Mouse (Mus musculus) c-Kit-positive CD71-negative TER-119-negative erythroid progenitor cells, embryonic 14.5 days (primary cell): ENCODE data around the gene Ndufb10.
"Not testable (repeated sequence)": the region's sequence is repeated elsewhere in the genome, so short reads cannot be mapped to it uniquely, and the experiment has no call there.

Source experiments
- DNase-seq: peaks from one replicate; pipeline ENCODE4 v3.0.0-alpha.2; 2013; ENCODE audit warnings: low read depth

Gene Ndufb10

DNA sequence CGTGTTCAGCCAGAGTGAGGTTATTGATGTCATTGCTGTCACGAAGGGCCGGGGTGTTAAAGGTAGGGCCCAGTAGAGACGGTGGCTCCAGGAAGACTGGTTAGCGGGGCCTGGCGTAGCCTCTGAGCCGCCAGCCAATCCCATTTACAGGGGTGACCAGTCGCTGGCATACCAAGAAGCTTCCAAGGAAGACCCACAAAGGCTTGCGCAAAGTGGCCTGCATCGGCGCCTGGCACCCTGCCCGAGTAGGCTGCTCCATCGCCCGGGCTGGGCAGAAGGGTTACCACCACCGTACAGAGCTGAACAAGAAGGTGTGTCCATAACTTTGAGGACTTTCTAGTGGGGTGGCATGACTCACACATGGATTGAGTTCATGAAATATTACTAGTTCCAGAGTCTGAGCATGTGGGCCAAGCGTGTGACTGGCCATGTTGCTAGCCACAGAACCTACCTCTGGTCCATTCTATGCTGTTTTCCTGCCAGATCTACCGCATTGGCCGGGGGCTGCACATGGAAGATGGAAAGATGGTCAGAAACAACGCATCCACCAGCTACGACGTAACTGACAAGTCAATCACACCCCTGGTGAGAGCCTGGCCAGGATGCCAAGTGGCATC, 9.3 kb upstream of the Ndufb10 start:
- no peak for DNase-seq

DNA sequence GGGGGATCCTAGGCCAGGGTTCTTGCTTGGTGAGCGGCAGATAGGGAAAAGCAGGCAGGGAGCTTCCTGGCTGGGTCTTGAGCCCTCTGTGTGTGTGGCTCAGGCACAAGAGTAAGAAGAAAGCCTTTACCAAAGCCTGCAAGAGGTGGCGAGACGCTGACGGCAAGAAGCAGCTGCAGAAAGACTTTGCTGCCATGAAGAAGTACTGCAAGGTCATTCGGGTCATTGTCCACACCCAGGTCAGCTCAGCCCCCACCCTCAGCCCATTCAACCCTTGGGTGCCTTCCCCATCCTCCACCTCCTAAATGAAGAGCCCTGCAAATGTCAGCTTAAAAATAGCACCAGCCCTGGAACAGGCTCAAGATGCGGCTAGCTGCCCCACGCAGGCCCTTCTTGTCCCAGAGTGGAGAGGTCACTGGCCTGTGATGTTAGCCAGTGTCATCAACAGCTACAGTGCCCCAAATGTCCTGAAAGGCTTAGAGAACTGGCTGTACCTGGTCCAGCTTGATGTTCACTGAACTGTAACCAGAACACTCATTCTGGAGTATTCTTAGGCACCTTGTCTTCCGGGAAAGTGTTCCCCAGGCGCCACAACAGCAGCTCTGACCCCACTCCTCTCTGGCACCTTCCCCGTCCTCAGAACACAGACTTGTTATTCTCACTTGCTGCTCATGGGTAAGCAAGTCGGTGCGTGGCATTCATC, 8.1 kb upstream of the Ndufb10 start:
- no peak for DNase-seq

DNA sequence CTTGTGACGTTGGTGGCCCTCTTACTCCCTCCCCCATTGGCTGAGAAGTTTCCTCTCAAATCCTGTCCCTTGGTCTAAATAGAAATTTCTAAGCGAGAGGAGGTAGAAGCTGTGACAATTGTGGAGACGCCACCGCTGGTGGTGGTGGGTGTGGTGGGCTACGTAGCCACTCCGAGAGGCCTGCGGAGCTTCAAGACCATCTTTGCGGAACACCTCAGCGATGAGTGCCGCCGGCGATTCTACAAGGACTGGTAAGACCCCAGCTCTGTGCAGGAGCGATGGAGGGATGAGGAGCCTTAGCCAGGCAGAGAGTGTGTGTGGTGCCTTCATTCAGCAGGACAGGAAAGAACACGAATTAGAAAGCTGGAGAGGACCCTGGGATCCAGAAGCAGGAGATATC, 6.5 kb upstream of the Ndufb10 start:
- DNase-seq = no peak

DNA sequence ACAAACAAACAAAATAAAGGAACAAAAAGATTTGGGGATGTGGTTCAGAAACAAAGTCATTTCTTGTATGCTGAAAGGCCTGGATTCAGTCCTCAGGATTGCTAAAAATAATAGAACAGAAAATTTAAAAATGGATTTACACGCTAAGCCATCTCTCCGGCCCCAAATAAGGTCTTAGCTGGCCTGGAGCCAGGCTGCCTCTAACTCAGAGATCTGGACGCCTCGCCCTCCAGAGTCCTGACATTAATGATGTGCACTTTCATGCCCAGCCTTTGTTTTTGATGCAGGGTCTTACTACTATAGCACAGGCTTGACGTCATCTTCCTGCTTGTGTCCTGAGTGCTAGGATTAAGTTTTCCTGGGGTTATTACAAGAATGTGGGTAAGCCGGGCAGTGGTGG, 4.8 kb upstream of the Ndufb10 start:
- no peak for DNase-seq

DNA sequence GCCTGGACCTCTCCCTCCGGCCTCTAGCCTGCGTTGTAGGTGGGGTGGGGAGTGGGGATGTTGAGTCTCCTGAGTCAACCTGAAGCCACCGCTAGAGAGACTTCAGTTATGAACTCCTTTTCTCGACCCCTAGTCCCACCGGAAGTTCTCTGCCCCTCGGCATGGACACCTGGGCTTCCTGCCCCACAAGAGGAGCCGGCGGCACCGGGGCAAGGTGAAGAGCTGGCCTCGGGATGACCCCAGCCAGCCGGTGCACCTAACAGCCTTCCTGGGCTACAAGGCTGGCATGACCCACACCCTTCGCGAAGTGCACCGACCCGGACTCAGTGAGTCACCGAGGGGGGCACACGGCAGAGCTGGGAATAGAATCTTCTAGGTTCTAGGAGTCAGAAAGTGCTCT, 3.9 kb upstream of the Ndufb10 start:
- no peak for DNase-seq

DNA sequence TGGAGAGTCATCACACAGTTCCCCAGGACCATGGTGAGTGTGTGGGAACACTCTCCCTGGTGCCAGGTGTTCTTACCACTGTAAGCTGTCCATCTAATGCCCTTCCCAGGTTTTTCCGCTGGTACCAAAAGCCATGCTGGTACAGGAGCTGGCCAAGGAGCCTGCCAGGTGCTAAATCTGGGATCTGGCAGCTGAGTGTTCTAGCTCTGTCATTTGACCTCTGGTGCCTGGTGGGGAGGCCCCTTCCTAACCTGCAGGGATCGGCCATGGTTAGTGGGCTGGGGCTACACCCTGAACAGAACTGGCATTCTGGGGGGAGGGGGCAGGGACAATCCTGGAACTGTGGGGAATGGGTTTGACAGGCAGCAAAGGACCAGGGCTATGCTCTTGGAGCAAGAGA, 3.3 kb upstream of the Ndufb10 start, which contains the start of gene Rpl3l:
Gene Rpl3l (plus strand): TSS at position 203 of the 400 bp plus-strand sequence.
- DNase-seq = no peak

DNA sequence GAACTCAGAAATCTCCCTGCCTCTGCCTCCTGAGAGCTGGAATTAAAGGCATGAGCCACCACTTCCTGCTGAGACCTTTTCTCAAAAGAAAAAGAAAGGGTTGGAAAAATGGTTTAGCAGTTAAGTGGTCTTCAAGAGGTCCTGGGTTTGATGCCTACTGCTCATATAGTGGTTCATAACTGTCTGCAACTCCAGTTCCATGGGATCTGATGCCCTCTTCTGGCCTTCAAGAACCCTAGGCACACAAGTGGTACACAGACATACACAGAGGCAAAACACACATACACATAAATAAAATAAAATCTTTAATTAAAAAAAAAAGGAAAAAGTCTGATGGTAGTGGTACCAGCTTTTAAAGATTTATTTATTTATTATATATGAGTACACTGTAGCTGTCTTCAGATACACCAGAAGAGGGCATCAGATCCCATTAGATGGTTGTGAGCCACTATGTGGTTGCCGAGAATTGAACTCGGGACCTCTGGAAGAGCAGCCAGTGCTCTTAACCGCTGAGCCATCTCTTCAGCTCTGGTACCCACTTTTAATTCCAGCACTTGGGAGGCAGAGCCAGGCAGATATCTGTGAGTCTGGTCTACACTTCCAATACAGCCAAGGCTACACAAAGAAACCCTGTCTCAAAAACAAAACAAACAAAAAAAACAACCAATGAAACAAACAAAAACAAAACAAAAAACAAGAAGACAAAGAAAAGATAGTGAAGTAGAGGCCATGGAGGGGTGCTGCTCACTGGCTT, 1.5 kb upstream of the Ndufb10 start:
- DNase-seq = no peak

DNA sequence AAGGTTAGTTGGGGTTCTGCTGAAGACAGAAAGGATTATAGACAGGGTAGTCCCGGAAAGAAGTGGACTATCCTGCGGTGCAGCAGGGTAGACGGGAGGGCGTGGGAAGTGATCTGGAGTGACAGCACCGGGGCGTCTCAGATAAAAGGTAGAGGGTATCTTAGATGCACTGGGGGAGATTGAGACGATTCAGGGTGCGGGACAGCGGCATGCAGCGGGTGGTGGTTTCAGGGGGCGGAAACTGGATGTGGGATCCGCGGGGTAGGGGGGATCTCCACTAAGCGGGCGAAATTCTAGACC, 447 bp downstream of the Ndufb10 start:
- DNase-seq = no peak

DNA sequence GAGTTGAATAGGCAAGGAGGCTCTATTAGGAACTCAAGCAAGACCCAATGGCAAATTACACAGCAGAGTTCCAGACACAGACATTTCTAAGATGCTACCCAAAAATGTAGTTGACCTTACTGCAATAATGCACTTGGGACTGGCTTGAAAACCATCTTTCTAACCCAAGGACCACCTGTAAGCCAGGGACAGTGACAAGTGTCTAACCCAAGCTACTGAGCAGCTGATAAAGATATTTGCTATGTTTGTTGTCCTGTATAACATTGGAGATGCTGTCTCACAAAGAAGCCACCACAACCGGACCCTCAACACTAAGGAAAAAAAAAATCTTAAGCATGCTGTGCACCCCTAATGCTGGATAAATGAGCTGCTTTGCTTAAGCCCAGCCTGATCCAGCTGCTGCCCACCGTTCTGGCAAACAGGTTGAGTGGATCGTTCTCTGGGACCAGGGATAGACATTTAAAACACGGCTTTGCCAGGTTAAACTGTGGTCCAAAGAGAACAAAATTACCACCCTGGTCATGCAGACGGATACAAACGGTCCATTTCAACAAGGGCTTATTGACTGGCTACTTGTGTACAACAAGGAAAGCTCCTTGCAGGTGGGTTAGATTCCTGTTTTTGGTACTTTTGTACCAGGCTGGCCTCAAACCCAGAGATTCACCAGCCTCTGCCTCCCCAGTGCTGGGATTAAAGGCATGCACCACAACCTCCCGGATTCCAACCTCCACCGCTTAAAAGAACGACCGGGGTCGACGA, 977 bp downstream of the Ndufb10 start:
- DNase-seq = no peak

DNA sequence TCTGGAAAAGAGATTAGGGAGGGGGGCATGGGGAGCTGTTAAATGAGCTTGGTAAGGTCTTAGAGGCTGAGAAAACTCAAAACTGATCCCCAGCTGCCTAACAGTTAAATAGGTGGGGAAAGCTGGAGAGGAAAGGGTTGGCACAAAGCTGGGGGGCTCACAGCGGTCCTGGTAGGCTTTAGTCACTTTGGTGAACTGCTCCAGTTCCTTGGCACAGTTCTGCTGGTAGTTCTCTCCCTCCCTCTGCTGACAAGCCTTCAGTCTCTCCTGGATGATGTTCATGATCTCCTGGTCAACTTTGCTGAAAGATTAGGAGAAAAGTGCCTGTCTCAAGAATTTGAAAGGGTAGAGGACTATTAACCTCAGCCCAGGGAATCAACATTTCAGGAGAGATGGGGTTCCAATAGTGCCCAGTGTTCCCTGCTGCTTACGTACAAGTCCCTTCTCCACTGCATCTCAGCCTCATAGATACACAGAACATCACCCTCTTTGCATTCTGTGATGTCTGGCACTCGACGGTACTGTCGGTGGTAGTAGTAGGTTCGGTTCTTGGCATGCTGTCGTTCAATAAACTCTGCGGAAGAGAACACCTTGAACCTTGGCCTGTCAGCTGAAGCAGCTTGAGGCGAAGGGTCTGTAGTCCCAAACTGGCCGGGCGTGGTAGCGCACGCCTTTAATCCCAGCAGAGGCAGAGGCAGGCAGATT, 1.9 kb downstream of the Ndufb10 start:
- DNase-seq = no peak

DNA sequence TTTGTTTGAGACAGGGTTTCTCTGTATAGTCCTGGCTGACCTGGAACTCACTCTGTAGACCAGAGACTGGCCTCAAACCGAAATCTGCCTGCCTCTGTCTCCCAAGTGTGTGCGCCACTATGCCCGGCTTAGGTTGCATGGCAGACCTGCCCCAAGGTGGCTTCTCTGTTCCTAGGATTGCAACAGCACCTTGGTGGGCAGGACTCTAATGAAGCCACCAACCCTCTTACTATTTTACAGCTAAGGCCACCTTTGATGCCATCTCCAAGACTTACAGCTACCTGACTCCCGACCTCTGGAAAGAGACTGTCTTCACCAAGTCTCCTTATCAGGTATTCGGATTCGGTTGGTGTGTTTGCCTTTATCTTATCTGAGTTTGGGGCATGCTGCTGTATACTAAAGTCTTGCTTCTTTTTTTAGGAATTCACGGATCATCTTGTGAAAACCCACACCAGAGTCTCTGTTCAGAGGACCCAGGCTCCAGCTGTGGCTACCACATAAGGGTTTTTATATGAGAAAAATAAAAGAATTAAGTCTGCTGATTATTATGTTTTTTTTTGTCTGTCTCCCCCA, 2.8 kb downstream of the Ndufb10 start:
- DNase-seq = not testable (repeated sequence)

DNA sequence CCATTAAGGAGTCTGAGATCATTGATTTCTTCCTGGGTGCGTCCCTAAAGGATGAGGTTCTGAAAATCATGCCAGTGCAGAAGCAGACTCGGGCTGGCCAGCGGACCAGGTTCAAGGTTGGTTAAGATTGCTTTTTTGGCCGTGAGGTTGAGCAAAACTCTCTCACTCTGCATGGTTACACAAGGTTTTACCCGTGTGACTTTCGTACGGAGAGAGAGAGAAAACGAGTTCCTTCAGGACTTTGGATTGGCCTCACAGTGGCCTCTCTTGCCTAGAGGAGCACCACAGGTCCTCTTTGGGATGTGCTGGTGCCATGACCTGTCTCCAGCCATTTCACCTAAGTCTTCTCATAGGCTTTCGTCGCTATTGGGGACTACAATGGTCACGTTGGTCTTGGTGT, 3.7 kb downstream of the Ndufb10 start:
- not testable (repeated sequence) for DNase-seq

DNA sequence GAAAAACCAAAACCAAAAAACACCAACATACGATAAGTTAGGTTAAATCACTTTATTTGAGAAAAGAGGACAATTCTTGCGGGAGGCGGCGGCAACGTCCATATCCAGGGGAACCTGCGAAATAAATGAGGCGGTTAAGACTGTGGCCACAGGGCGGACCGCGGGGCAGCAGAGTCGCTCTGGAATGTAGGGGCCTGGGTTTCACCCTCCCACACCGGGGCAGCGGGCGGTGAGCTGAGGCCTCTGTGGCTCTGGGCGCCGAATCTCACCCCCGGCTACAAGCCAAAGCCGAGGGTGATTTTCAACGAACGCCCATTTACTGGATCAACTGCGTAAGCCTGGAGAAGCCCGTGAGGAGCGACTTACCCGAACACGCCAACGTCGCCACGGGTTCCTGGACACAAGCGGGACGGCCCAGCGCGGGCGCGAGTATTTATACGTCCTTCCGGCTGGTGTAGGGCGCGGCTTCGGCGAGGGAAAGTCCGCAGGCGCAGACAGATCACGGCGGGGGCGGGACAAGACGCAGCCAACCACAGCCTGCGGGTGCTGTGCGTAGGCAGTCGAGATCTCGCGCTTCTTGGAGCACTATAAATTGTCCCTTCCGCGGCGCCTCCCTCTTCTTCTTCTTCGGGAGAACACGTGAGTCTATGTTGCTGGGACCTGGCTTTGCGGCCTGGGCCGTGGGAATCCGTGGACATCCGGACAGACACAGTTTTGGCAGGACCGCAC, 4.6 kb downstream of the Ndufb10 start:
- peak; percentile 96 for DNase-seq

DNA sequence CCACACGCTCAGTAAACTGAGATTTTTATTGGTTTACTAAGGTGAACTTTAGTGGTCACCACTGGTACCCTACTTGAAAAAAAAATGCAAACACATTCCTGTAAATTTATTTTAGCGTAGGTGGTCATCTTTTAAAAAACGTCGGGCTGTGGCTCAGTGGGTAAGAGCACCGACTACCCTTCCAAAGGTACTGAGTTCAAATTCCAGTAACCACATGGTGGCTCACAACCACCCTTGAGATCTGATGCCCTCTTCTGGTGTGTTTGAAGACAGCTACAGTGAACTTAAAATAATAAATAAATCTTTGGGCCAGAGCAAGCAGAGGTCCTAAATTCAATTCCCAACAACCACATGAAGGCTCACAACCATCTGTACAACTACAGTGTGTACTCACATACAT, 5.3 kb downstream of the Ndufb10 start:
- DNase-seq = not testable (repeated sequence)

DNA sequence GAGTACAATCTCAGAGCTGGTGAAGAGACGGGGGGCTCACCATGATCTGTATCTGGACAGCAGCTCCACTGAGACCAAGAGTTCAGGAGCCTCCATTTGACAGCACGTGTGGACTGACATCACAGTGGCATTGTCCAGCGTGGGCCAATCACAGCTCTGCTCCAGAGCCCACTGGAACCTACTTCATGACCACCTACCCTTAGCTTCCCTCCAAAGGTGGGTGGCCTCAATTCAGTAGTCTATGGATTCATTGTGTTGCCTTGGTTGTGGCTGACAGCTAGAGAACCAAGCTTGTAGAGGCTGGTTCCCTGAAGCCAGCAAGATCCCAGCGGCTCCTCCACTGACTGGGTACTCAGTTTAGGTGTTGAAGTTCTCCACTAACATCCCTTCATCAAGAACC, 6.3 kb downstream of the Ndufb10 start, which contains the start of the genes Rnf151 and Rps2:
Gene Rnf151 (minus strand): TSS at position 121 of the 400 bp plus-strand sequence.
Gene Rps2 (plus strand): TSS at position 174 of the 400 bp plus-strand sequence.
- DNase-seq = no peak

DNA sequence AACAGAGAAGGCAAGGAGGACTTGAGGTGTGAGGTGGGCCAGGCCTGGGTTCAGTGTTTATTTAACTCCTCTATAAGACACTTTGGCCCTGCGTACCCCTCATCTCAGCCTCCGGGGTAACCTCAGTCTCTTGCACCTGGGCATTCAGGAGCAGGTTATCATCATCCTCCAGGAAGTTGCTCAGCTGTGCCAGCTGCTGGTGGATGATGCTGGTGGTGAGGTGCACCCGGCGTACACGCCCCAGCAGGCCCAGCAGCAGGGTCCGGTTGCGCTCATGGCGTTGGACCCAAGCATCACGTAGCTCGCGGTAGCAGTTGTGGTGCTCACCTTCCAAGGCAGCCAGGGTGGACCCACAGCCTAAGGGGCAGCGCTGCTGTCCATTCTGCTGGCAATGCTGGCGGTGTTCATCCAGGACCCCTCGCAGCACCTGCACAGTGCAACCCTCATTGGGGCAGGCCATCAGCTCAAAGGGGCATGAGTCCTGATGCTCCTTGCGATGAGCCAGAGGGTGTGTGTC, 8.1 kb downstream of the Ndufb10 start:
- DNase-seq = no peak

DNA sequence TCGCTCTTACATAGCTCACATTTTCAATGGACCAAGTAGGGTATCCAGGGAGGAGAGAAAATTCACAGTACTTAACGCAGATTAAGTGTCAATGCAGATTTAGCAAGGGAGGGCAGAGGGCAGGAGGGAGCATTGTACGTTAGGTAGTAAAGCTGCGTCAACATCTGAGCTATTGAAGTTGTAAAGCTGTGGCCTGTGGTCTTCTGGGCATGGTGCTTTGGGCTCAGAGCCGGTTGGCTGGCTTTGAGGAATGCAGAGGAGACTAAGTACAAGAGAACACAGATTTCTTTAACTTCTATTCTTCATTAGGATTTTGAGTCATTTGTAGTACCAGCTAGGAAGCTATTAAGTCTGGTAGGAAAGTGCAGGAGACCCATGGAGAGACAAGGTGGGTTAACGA, 8.7 kb downstream of the Ndufb10 start:
- DNase-seq = no peak

DNA sequence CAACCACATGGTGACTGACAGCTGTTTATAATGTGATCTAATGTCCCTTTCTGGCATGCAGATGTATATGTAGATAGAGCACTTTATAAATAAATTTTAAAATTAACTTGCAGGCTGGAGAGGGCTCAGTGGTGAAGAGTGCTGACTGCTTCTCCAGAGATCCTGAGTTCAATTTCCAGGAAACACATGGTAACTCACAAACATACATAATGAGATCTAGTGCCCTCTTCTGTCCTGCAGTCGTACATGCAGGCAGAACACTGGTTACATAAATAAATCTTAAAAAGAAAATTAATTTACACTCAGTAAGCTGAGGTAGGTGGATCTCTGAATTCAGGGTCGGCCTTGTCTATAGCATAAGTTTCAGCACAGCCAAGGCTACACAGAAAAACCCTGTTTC, 15.6 kb downstream of the Ndufb10 start:
- no peak for DNase-seq

DNA sequence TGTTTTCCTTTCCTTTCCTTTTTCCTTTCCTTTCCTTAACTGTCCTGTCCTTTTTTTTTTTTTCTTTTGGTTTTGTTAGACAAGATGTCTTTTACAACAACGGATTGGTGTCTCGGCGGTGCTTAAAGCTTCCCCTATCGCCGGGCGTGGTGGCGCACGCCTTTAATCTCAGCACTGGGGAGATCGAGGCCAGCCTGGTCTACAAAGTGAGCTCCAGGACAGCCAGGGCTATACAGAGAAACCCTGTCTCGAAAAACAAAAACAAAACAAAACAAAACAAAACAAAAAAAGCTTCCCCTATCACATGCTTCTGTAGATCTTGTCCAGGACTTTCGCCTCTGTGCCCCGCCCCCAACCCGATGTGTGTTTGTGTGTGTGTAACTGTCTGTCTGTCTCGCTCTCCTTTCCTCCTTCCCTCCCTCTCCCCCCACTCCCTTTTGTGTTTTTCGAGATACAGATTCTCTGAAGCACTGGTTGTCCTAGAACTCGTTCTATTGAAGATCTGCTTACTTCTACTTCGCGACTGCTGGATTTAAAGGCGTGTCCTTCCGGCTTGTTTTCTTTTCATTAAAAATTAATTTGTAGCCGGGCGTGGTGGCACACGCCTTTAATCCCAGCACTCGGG, 16.4 kb downstream of the Ndufb10 start:
- DNase-seq = no peak
